Mouse (Mus musculus) ZHBTc4 (cell line): Measurements from ENCODE around the gene St6gal1.

Source experiments
- DNase-seq: peaks from one replicate; pipeline ENCODE4 v3.0.0-alpha.2; 2011; ENCODE audit warnings: low read depth, low spot score

The St6gal1 gene

DNA sequence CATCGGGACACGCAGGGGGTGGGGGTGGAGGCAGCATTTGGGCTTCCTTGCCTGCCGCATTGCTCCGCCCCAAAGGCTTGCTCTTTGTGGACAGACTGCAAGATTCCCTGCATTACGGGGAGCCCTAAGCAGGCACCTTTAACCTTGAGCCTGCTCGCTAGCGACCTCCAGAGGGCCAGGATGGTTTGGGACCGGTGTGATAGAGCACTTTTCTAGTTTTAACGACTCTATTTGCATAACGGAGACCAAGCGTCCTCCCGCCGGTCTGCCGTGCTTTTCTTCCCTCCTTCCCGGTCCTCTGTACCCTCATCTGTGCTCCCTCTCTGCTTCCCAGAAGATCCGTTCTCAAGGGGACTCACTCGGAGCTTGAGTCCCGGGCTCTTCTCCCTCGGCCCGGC lies at the start of gene St6gal1:
St6gal1 (plus strand) TSS at position 70 of the 398 bp plus-strand sequence.
- peak; percentile 91 for DNase-seq

GRCm38 (mm10) chr16:23174855-23175254 lies 49.7 kb upstream of the St6gal1 start:
- DNase-seq, result no peak

GRCm38 (mm10) chr16:23175956-23176355 lies 48.6 kb upstream of the St6gal1 start:
- DNase-seq, result no peak

- DNase-seq, result no peak
Observed at GRCm38 (mm10) chr16:23177856-23178255, 46.7 kb upstream of the St6gal1 start.

DNA sequence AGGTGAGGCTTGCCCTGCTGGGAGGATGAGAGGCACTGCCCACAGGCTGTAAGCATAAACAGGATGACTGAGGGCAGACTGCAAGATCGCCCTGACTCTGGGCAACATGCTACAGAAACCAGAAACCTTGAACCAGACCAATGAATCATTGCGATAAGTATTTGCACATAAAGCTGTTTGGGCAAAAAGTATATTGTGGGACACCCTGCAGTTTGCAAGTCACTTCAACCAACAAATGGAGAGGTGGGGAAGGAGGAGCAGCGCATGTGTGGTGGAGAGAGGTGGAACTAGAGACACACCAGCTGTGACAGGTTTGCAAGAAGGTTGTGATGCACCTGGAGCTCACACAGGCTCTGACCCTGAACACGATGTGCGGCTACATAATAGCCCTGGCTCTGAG lies 45.7 kb upstream of the St6gal1 start:
- DNase-seq, result no peak

DNA sequence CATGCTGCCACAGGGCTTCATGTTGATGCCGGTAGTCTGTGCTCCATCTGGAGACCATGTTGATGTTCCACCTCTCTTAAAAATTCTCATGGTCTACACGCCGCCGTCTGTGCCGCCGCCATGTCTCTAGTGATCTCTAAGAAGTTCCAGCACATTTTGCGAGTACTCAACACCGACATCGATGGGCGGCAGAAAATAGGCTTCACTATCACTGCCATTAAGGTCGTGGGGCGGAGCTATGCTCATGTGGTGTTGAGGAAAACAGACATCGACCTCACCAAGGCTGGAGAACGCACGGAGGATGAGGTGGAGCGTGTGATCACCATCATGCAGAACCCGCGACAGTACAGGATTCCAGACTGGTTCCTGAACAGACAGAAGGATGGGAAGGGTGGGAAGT lies 45.1 kb upstream of the St6gal1 start:
- peak; percentile 37 for DNase-seq

DNA sequence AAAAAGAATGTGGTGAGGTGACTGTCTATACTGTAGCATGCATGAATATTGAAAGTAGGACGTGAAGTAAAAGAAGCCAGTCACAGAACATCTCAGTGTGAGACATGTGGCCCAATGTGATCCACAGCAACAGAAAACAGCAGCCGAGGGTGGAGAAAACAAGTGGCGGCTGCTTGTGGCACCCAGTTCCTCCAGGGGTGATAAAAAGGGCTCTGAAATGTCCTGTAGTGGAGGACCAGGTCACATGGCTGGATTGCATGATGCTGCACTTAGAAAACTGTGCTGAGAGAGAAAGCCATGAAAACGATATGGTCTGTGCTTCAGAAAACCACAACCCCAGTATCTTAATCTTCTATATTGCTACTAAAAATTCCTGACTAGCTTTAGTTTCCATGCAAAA lies 43.5 kb upstream of the St6gal1 start:
- no peak for DNase-seq

GRCm38 (mm10) chr16:23181487-23181886 lies 43.1 kb upstream of the St6gal1 start:
- DNase-seq, result no peak

GRCm38 (mm10) chr16:23181942-23182597 lies 42.5 kb upstream of the St6gal1 start:
- DNase-seq, result no peak

- DNase-seq, result no peak
Observed at GRCm38 (mm10) chr16:23185824-23186223, 38.7 kb upstream of the St6gal1 start.

GRCm38 (mm10) chr16:23186418-23186817 lies 38.1 kb upstream of the St6gal1 start:
- DNase-seq, result no peak

GRCm38 (mm10) chr16:23187983-23188382 lies 36.6 kb upstream of the St6gal1 start:
- no peak for DNase-seq

GRCm38 (mm10) chr16:23189612-23190011 lies 34.9 kb upstream of the St6gal1 start:
- DNase-seq, result no peak

- DNase-seq, result no peak
Observed at GRCm38 (mm10) chr16:23191560-23192242, 32.8 kb upstream of the St6gal1 start.

DNA sequence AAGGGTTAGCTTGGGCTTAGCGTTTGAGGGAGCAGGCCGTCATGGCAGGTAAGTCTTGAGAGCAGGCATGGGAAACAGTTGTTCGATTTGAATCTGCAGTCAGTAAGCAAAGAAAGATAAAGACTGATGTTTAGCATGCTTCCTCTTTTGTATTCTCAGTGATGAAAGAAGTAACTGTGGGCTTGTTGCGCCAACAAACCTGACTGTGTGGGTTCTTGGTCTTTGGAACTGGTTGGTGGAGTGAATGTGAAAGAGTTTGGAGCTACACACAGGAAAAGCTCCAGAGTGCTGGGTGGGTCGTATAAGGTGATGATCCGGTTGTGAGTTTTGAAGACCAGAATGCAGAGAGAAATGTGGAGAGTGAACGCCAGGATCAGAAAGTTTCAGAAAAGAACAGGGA lies 28.9 kb upstream of the St6gal1 start:
- DNase-seq, result no peak

DNA sequence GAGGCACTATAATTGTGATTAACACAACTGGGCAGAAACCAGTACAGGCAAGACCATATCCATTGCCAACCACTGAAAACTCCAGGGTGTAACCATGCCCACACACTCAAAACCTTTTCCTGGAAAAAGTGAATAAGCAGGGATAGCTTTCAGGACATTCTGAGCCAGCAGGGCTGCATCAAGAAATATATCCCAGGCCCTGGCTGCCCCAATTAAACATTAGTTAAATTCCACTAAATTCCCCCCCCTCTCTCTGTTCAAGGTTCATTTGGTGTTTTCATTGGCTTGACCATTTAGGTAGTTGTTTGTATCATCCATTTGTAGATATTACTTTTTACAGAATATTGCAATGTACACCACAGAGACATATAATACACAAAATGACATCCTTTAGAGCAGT lies 28.2 kb upstream of the St6gal1 start:
- no peak for DNase-seq

GRCm38 (mm10) chr16:23196791-23197190 lies 27.7 kb upstream of the St6gal1 start:
- DNase-seq, result no peak

- DNase-seq, result no peak
Observed at GRCm38 (mm10) chr16:23201498-23201897, 23.0 kb upstream of the St6gal1 start.

- DNase-seq, result no peak
Observed at GRCm38 (mm10) chr16:23214314-23214713, 10.2 kb upstream of the St6gal1 start.

DNA sequence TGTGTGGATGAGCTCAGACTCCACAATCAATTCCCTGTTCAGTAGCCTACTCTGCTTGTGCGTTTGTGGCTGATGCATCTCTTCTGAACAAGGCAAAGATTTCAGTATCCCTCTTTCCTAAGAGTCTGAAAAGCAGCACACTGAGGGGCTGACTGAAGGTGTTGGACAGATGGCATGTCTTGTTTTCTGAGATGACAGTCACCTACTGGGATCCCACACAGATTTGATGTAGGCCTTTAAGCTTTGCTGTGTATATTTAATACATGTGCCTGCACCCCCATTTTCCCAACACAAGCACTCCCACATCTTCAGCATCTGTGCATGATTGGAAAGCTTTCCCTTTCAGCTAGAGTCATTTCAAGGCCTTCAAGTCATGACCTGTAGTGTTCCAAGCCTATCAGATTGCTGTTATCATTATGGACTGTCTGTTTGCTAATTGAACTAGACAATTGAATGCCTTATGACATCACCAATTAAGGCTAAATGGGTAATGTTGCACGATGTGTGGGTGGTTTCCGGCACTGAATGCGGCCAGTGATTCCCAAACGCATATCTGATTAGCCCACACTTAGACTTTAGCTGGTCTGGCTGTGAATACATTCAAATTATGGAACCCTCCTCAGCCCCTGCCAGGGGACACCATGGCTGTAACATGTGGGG lies 9.2 kb upstream of the St6gal1 start:
- no peak for DNase-seq

GRCm38 (mm10) chr16:23216366-23216765 lies 8.2 kb upstream of the St6gal1 start:
- no peak for DNase-seq

DNA sequence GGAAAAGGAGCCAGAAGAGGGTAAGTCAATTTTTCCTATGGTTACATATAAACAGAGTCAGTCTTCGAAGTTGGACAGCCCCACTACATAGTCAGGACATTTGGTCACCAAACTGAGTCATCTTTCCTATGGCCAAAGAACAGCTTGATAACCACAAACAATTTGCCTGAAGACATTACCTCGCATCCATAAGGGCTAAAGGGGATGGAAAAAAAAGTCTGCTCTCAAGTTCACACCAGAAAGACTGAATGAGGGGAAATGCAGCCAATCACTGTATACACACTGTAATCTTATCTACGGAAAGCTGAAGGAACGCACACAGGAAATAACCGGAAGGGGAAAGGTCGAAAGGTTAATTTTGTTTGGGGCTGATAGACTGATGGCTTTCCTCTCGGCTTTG lies 6.2 kb upstream of the St6gal1 start:
- no peak for DNase-seq
